Mouse (Mus musculus): ENCODE measurements around the gene Prss2.

DNA sequence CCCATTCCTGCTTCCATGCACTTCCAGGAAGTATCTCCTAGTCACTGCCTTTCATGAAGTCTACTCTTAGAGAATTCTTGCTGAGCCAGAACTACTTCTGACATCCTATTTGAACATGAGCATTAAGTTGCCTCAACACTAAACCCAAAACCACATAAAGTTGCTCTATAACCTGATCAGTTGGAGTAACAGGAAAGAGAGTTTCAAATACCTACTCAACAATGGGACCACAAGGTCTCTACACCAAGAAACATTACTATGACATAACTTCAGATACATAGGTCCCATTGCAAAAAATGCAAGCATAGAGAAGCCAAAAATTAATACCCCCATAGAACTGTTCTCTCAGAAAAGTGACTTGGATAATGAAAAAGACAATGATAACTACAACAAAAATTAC is 4.9 kb downstream of the Prss2 start:
- TF ChIP-seq CTCF (IDR thresholded peaks at IDR 0.05; ENCODE audit: extremely low read depth, insufficient read length, insufficient replicate concordance, low read depth, low read length), result no peak
- no peak for TF ChIP-seq POLR2A (IDR thresholded peaks at IDR 0.05; ENCODE audit: low read depth, low read length)
